ENCODE assay signal across 7 mouse cellular contexts in the genomic region with DNA sequence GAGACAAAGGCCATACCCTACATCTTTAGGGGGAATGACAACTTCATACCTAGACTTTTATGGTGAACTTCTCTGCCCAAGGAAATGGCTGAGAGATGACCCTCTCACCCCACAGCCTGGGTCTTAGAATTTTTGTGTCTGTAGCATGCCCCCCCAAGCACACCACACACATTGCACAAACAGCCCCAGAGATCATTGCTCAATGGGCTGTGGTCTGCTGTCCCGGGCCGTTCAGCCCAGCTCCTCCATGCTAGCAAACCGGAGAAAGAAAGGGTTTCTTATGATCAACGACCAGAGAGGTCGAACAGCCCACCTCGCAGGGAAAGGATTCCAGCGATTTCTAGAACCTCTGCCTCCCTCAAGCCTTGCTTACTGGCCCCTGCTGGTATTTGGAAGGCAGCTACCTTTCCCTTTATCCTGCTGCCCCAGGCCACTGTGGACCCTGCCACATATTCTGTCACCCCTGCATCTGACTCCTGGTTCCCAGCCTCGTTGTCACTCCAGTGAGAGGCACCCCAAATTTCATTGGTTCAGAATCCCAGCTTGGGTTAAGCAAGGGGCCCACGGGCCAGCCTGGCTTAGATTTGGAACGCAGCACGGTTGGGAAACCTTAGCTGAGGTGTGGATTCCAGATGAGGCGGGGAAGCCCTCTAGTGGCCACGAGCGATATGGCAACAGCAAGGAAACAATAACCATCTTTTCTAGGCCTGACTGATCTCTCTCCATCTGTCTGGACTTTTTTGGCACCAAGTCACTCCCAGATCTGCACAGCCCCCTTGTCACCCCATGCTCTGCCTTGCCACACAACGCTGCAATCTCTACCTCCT. TPM values are rescaled to one million over a fixed set of nuclear protein-coding genes. Genes with fewer than 3 reads are reported as not detected.
A peak's percentile ranks its signal among the peaks of the same experiment; 100 is the strongest.
DNase-seq lines count a peak whose midpoint lies in the region; ATAC-seq and TF ChIP-seq lines count a peak whose summit lies in the region.

No protein-coding gene starts in this region.

- peaks cover 9% of the 10 kb centered on the region; the same call in 1 of the 2 replicates for H3K27me3 ChIP-seq in embryonic facial prominence, embryonic 10.5 days (replicated peaks; ENCODE audit: low read depth, poor library complexity, severe bottlenecking)
- H3K27me3 ChIP-seq in limb, embryonic 10.5 days (ENCODE audit: low read depth, poor library complexity, severe bottlenecking): no peaks in the 10 kb centered on the region
- H3K27me3 ChIP-seq in midbrain, embryonic 13.5 days: no peaks in the 10 kb centered on the region
- no peaks in the 10 kb centered on the region for H3K27me3 ChIP-seq in small intestine, adult 2 months (ENCODE audit: control insufficient read depth, insufficient read depth, low read length)

- no peaks in the 10 kb centered on the region for H3K9me3 ChIP-seq in embryonic facial prominence, embryonic 10.5 days
- H3K9me3 ChIP-seq in limb, embryonic 10.5 days (replicated peaks): no peaks in the 10 kb centered on the region
- no peaks in the 10 kb centered on the region for H3K9me3 ChIP-seq in midbrain, embryonic 13.5 days

- DNase-seq in adrenal gland, postnatal 14 days: peak; percentile 90
- DNase-seq in embryonic facial prominence, embryonic 10.5 days (ENCODE audit: low spot score): peak; percentile 85
- DNase-seq in kidney, adult 11 months: peak; percentile 59
- DNase-seq in limb, embryonic 10.5 days (ENCODE audit: low spot score): peak; percentile 87

- 28% methylated on average over 15 of the region's 15 CpGs for WGBS in embryonic facial prominence, embryonic 10.5 days
- whole genome bisulfite sequencing in limb, embryonic 10.5 days: 31% methylated on average over 15 of the region's 15 CpGs
- WGBS in midbrain, embryonic 13.5 days: 33% methylated on average over 15 of the region's 15 CpGs
- WGBS in small intestine, adult 2 months: 27% methylated on average over 15 of the region's 15 CpGs

- peak overlapping the region; percentile 14; the same call in 1 of the 2 replicates for H3K27ac ChIP-seq in embryonic facial prominence, embryonic 10.5 days (replicated peaks)
- peak overlapping the region; percentile 72 for H3K27ac ChIP-seq in limb, embryonic 10.5 days
- H3K27ac ChIP-seq in midbrain, embryonic 13.5 days: no peak overlapping the region
- H3K27ac ChIP-seq in small intestine, adult 2 months (ENCODE audit: insufficient read depth, low read depth, low read length): no peak overlapping the region

- ATAC-seq in granulocyte monocyte progenitor cell, adult 5-6 weeks (replicated peaks; ENCODE audit: poor library complexity, severe bottlenecking): peak; percentile 68
- ATAC-seq in midbrain, embryonic 13.5 days: peak; percentile 85

- TF ChIP-seq POLR2A in small intestine, adult 2 months (IDR thresholded peaks at IDR 0.05; ENCODE audit: low read depth, low read length): no peak

- H3K4me1 ChIP-seq in embryonic facial prominence, embryonic 10.5 days: peaks cover 23% of the 10 kb centered on the region
- H3K4me1 ChIP-seq in limb, embryonic 10.5 days: peaks cover 18% of the 10 kb centered on the region
- no peaks in the 10 kb centered on the region; the same call in 1 of the 2 replicates for H3K4me1 ChIP-seq in midbrain, embryonic 13.5 days (replicated peaks)
- peaks cover 12% of the 10 kb centered on the region; the same call in 1 of the 2 replicates for H3K4me1 ChIP-seq in small intestine, adult 2 months (ENCODE audit: control insufficient read depth, insufficient read depth, insufficient read length, low read length)

- H3K9ac ChIP-seq in midbrain, embryonic 13.5 days (replicated peaks): 0 out of 2 replicates have a peak overlapping the region, but pooled peaks have one; percentile 5

- no peak overlapping the region for H3K4me3 ChIP-seq in embryonic facial prominence, embryonic 10.5 days
- no peak overlapping the region for H3K4me3 ChIP-seq in limb, embryonic 10.5 days
- H3K4me3 ChIP-seq in midbrain, embryonic 13.5 days (replicated peaks): no peak overlapping the region
- H3K4me3 ChIP-seq in small intestine, adult 2 months (ENCODE audit: low read depth, low read length): no peak overlapping the region

- peak; percentile 90; the same call in 1 of the 2 replicates for TF ChIP-seq CTCF in small intestine, adult 2 months (IDR thresholded peaks at IDR 0.05; ENCODE audit: extremely low read depth, insufficient read length, insufficient replicate concordance, low read depth, low read length)

- no peaks in the 10 kb centered on the region for H3K36me3 ChIP-seq in embryonic facial prominence, embryonic 10.5 days (replicated peaks)
- H3K36me3 ChIP-seq in limb, embryonic 10.5 days: no peaks in the 10 kb centered on the region
- no peaks in the 10 kb centered on the region for H3K36me3 ChIP-seq in midbrain, embryonic 13.5 days
- no peaks in the 10 kb centered on the region for H3K36me3 ChIP-seq in small intestine, adult 2 months (ENCODE audit: control insufficient read depth, insufficient read depth, low read length)

- H3K4me2 ChIP-seq in midbrain, embryonic 13.5 days (replicated peaks): 0 out of 2 replicates have a peak overlapping the region, but pooled peaks have one; percentile 9

RNA-seq across cellular contexts. Expression of a gene that starts 45.3 kb away (rescaled TPM):
- total RNA-seq in adrenal gland, postnatal 14 days (2021): 85.6 and 87.9 TPM in 2 replicates
- polyA plus RNA-seq in embryonic facial prominence, embryonic 10.5 days (2016; fragmentation: Nextera tagmentation; extraction: Ambion mirVana): 22.2 TPM in 2 replicates
- 44.6 and 45.0 TPM in 2 replicates for total RNA-seq in granulocyte monocyte progenitor cell, adult 5-6 weeks (2014; fragmentation: Nextera tagmentation)
- total RNA-seq in granulocyte monocyte progenitor cell, adult 5-6 weeks (2017): 15.5 and 15.7 TPM in 2 replicates
- 15.0 and 17.6 TPM in 2 replicates for polyA plus RNA-seq in limb, embryonic 10.5 days (2016; fragmentation: Nextera tagmentation; extraction: Ambion mirVana)
- polyA plus RNA-seq in midbrain, embryonic 13.5 days (2015; fragmentation: Nextera tagmentation; extraction: Ambion mirVana): 30.4 and 32.3 TPM in 2 replicates
- polyA plus RNA-seq in small intestine, adult 2 months (2012; rRNA removed): 10.4 and 16.6 TPM in 2 replicates

Comparison
In these comparisons a context has a peak if more than half of its experiments do, and no peak if none do; other contexts are left out.
1. H3K27ac ChIP-seq: peak in embryonic facial prominence, embryonic 10.5 days (single experiment) and limb, embryonic 10.5 days (single experiment); none in midbrain, embryonic 13.5 days (single experiment) and small intestine, adult 2 months (single experiment).
2. Peak in every context shown above with its lines, with median percentiles within 50 percentile points of each other: DNase-seq.